Comparison of ENCODE assay signal across 8 mouse cellular contexts in genomic region chr6:83325525-83326393, GRCm38 (mm10). TPM values are rescaled to one million over a fixed set of nuclear protein-coding genes. Genes with fewer than 3 reads are reported as not detected.
DNase-seq lines count a peak whose midpoint lies in the region; ATAC-seq lines count a peak whose summit lies in the region.

Mthfd2 (minus strand) TSS chr6:83325908.
Mob1a (plus strand) TSS chr6:83326016.

- peak within 1 kb of the TSS; percentile 82 for H3K9ac ChIP-seq in hindbrain, embryonic 11.5 days (ENCODE audit: low read depth, low read length)

- H3K4me1 ChIP-seq in hindbrain, embryonic 11.5 days (replicated peaks; ENCODE audit: control insufficient read depth, insufficient read depth, low read length) = no peaks in the 10 kb centered on the region

- no peaks in the 10 kb centered on the region for H3K9me3 ChIP-seq in hindbrain, embryonic 11.5 days (ENCODE audit: control insufficient read depth, low read length)

- no peaks in the 10 kb centered on the region for H3K36me3 ChIP-seq in hindbrain, embryonic 11.5 days (ENCODE audit: control insufficient read depth, insufficient read depth, low read length)

- peak; percentile 99 for ATAC-seq in hindbrain, embryonic 11.5 days (ENCODE audit: low FRiP score)

- 2% methylated on average over 59 of the region's 65 CpGs for WGBS in hindbrain, embryonic 11.5 days

- DNase-seq in Muller cell, postnatal 12 days (ENCODE audit: inconsistent ontology term) = peak; percentile 97
- peak; percentile 95 for DNase-seq in cerebellum, adult 9-11 months
- DNase-seq in frontal cortex, adult 2 months (ENCODE audit: extremely low spot score in 1 of 2, low spot score in 1 of 2) = peak; percentile 92 to 95
- peak; percentile 94 for DNase-seq in hindbrain, embryonic 11.5 days (ENCODE audit: low spot score)
- peak; percentile 90 to 94 for DNase-seq in layer of hippocampus, postnatal 10 days (ENCODE audit: low spot score in 2 of 2)
- DNase-seq in lung, postnatal 10 days = peak; percentile 96
- DNase-seq in ovary, postnatal 36 days (ENCODE audit: low spot score) = peak; percentile 92
- peak; percentile 93 for DNase-seq in thymus, postnatal 25 days

- H3K4me2 ChIP-seq in hindbrain, embryonic 11.5 days (replicated peaks; ENCODE audit: low read depth, low read length) = peak within 1 kb of the TSS; percentile 50

- peak within 1 kb of the TSS; percentile 79 for H3K4me3 ChIP-seq in hindbrain, embryonic 11.5 days (ENCODE audit: low read depth, low read length)

- H3K27me3 ChIP-seq in hindbrain, embryonic 11.5 days (ENCODE audit: control insufficient read depth, insufficient read depth, low read length) = no peaks in the 10 kb centered on the region

- peak within 1 kb of the TSS; percentile 90 for H3K27ac ChIP-seq in hindbrain, embryonic 11.5 days (ENCODE audit: low read depth, low read length)

RNA-seq across cellular contexts. Expression of gene Mthfd2, which starts in this region (rescaled TPM):
- polyA plus RNA-seq in frontal cortex, adult 2 months (2012; rRNA removed) = 6.3 and 6.9 TPM in 2 replicates
- 41.8 and 46.9 TPM in 2 replicates for polyA plus RNA-seq in hindbrain, embryonic 11.5 days (2014; fragmentation: Nextera tagmentation; extraction: Ambion mirVana)
- total RNA-seq in layer of hippocampus, postnatal 10 days (2021) = 10 to 100 TPM; 10.3 to 11.3 TPM

RNA-seq across cellular contexts. Expression of gene Mob1a, which starts in this region (rescaled TPM):
- 16.3 and 19.2 TPM in 2 replicates for polyA plus RNA-seq in frontal cortex, adult 2 months (2012; rRNA removed)
- polyA plus RNA-seq in hindbrain, embryonic 11.5 days (2014; fragmentation: Nextera tagmentation; extraction: Ambion mirVana) = 60.9 and 65.6 TPM in 2 replicates
- total RNA-seq in layer of hippocampus, postnatal 10 days (2021) = 10 to 100 TPM; 24.2 to 25.0 TPM

Comparison
In these comparisons a context has a peak if more than half of its experiments do, and no peak if none do; other contexts are left out.
1. Peak in every context shown above with its lines: DNase-seq, ATAC-seq, H3K4me3 ChIP-seq and H3K27ac ChIP-seq.